Mouse (Mus musculus) bone marrow, adult 2 months (tissue): ENCODE data around the gene Sik1.

Experiments
- CTCF ChIP-seq: fragments of 200-500 bp; IDR thresholded peaks from 2 replicates; pipeline ENCODE4 v1.5.1; 2011; ENCODE audit warnings: low read length, control low read depth; ENCODE audit not compliant: control insufficient read depth, insufficient read depth
- POLR2A ChIP-seq: fragments of 200-500 bp; IDR thresholded peaks from 2 replicates; pipeline ENCODE4 v1.6.1; 2011; ENCODE audit warnings: low read depth, mild to moderate bottlenecking, control low read depth, low read length, borderline replicate concordance; ENCODE audit not compliant: control insufficient read depth

DNA sequence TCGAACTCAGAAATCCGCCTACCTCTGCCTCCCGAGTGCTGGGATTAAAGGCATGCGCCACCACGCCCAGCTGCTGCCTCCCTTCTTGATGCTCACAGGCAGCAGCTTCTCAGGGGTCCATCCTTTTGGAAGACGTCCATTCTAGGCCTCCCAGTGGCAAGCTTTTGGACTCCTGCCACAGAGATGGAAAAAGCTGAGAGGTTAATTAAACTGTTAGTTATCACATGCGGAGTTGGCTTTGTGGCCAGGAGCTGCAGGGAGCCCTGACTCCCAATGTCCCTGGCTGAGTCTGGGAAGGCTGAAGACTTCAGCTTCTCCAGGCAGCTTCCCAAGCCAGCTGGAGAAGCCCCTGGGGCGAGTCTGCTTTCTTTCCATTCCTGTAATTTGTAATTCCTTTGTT is 49.6 kb downstream of the Sik1 start:
- TF ChIP-seq CTCF: no peak
- no peak for TF ChIP-seq POLR2A
